Comparison of ENCODE assay signal across 7 mouse cellular contexts in the genomic region with DNA sequence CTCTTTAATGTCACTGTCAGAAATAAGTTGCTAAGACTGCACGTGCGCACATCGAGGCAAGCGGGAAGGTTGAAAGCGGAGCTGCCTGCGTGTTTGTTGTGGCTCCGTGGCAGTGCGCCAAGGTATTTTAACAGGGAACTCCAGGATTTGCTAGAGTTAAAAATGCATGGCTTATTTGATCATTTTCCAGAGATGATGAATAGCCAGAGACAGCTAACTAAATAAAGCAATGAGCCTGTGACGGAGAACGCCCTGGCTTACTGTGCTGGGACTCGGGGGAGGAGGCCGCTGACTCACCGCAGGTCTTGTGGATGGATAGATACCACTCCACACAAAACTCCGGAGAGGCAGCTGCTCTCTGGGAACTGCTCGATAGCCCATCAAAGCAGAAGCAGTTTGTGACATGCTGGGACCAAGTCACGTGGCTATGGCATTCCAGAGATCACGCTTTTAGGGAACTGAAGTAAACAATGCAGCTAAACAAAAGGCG. TPM values are rescaled to one million over a fixed set of nuclear protein-coding genes. Genes with fewer than 3 reads are reported as not detected.
A peak's percentile ranks its signal among the peaks of the same experiment; 100 is the strongest.
DNase-seq lines count a peak whose midpoint lies in the region; ATAC-seq lines count a peak whose summit lies in the region.

No protein-coding gene starts in this region.

- ATAC-seq in forebrain, embryonic 14.5 days, result peak; percentile 60
- ATAC-seq in neural tube, embryonic 15.5 days (ENCODE audit: low FRiP score), result peak; percentile 32; the same call in 1 of the 2 replicates

- 21% methylated on average over 18 of the region's 18 CpGs for WGBS in forebrain, embryonic 14.5 days
- 32% methylated on average over 18 of the region's 18 CpGs for WGBS in neural tube, embryonic 15.5 days

- DNase-seq in layer of hippocampus, adult 11-12 months (ENCODE audit: low spot score), result peak; percentile 28
- no peak for DNase-seq in layer of hippocampus, adult 9-10 months (ENCODE audit: low spot score)
- peak; percentile 82 for DNase-seq in ZHBTc4 (ENCODE audit: low read depth, low spot score)
- peak; percentile 80 for DNase-seq in forebrain, embryonic 14.5 days (ENCODE audit: low spot score)
- DNase-seq in left cerebral cortex, adult 9 months (ENCODE audit: low spot score in 2 of 2), result peak; percentile 11 to 59
- no peak for DNase-seq in yolk sac, embryonic 10.5 days (ENCODE audit: low spot score)

- H3K9me3 ChIP-seq in forebrain, embryonic 14.5 days (replicated peaks; ENCODE audit: control insufficient read depth, low read length), result no peaks in the 10 kb centered on the region
- no peaks in the 10 kb centered on the region for H3K9me3 ChIP-seq in neural tube, embryonic 15.5 days (replicated peaks)

- peaks cover 13% of the 10 kb centered on the region; the same call in 1 of the 2 replicates for H3K4me1 ChIP-seq in forebrain, embryonic 14.5 days (ENCODE audit: control insufficient read depth, insufficient read depth, low read length)
- H3K4me1 ChIP-seq in neural tube, embryonic 15.5 days, result peaks cover 12% of the 10 kb centered on the region

- peak overlapping the region; percentile 40; the same call in 1 of the 2 replicates for H3K9ac ChIP-seq in forebrain, embryonic 14.5 days (ENCODE audit: low read length)
- no peak overlapping the region for H3K9ac ChIP-seq in neural tube, embryonic 15.5 days (replicated peaks)

- no peaks in the 10 kb centered on the region for H3K36me3 ChIP-seq in forebrain, embryonic 14.5 days (ENCODE audit: control insufficient read depth, insufficient read depth, low read length)
- H3K36me3 ChIP-seq in neural tube, embryonic 15.5 days, result no peaks in the 10 kb centered on the region

- 0 out of 2 replicates have a peak overlapping the region, but pooled peaks have one; percentile 1 for H3K4me3 ChIP-seq in forebrain, embryonic 14.5 days (ENCODE audit: low read depth, low read length)
- H3K4me3 ChIP-seq in neural tube, embryonic 15.5 days (replicated peaks), result no peak overlapping the region

- H3K4me2 ChIP-seq in forebrain, embryonic 14.5 days (ENCODE audit: low read length), result peak overlapping the region; percentile 39
- peak overlapping the region; percentile 39 for H3K4me2 ChIP-seq in neural tube, embryonic 15.5 days

- H3K27ac ChIP-seq in forebrain, embryonic 14.5 days (ENCODE audit: low read depth, low read length), result peak overlapping the region; percentile 41; the same call in 1 of the 2 replicates
- 0 out of 2 replicates have a peak overlapping the region, but pooled peaks have one; percentile 18 for H3K27ac ChIP-seq in neural tube, embryonic 15.5 days (replicated peaks)

- H3K27me3 ChIP-seq in forebrain, embryonic 14.5 days (replicated peaks; ENCODE audit: control insufficient read depth, insufficient read depth, low read length), result no peaks in the 10 kb centered on the region
- no peaks in the 10 kb centered on the region for H3K27me3 ChIP-seq in neural tube, embryonic 15.5 days (replicated peaks)

RNA-seq across cellular contexts. Expression of gene Tmem154, which starts 30.5 kb away (rescaled TPM):
- 0.95 and 0.96 TPM in 2 replicates for polyA plus RNA-seq in forebrain, embryonic 14.5 days (2014; fragmentation: Nextera tagmentation; extraction: Ambion mirVana)
- polyA plus RNA-seq in neural tube, embryonic 15.5 days (2015; fragmentation: Nextera tagmentation; extraction: Ambion mirVana), result 0.97 and 2.5 TPM in 2 replicates

Comparison
In these comparisons a context has a peak if more than half of its experiments do, and no peak if none do; other contexts are left out.
1. DNase-seq: peak in layer of hippocampus, adult 11-12 months (single experiment), ZHBTc4 (single experiment), forebrain, embryonic 14.5 days (single experiment) and left cerebral cortex, adult 9 months (2 of 2); none in layer of hippocampus, adult 9-10 months (single experiment) and yolk sac, embryonic 10.5 days (single experiment).